Mouse (Mus musculus): ENCODE data around the gene Vmn2r118. TPM values are rescaled to one million over a fixed set of nuclear protein-coding genes. Genes with fewer than 3 reads are reported as not detected.

The Vmn2r118 gene
- polyA plus RNA-seq (2014; fragmentation: Nextera tagmentation; extraction: Ambion mirVana) = not detected in 2 replicates

DNA sequence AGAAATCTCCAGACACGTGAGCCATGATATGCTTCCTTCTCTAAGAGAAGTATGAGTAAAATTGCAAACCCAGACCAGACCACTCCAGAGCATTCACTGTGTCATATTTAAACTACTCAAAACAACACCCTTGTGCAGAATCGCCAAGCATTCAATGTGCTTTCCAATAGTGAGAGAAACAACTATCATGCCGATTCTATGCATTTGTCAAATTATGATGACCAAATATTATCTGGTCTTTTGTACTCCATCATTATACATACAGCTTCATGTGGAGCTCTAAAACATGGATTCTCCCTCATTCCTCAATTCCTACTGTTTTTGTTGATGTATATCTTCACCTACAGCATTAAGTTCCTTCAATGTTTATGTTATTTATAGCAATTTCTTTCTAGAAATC is at the start of gene Vmn2r118:
Vmn2r118 (minus strand) TSS at position 101 of the 400 bp plus-strand sequence.
- Histone ChIP-seq H3K27me3 (ENCODE audit: control insufficient read depth, insufficient read depth, low read length) (no peaks in the 10 kb centered on the region; the same call in 1 of the 2 replicates), H3K36me3 (ENCODE audit: control insufficient read depth, insufficient read depth, low read length) (no peaks in the 10 kb centered on the region), H3K27ac (ENCODE audit: low read depth, low read length) (no peak within 1 kb of the TSS), H3K4me2 (replicated peaks; ENCODE audit: low read depth, low read length) (no peak within 1 kb of the TSS), H3K4me1 (ENCODE audit: control insufficient read depth, insufficient read depth, low read length) (no peaks in the 10 kb centered on the region), H3K9me3 (ENCODE audit: control insufficient read depth, low read length) (no peaks in the 10 kb centered on the region), H3K4me3 (ENCODE audit: low read length) (no peak within 1 kb of the TSS), H3K9ac (ENCODE audit: low read depth, low read length) (no peak within 1 kb of the TSS)
- no peak for ATAC-seq (ENCODE audit: low FRiP score, low TSS enrichment)
- 88% methylated on average over 3 of the region's 3 CpGs for WGBS

DNA sequence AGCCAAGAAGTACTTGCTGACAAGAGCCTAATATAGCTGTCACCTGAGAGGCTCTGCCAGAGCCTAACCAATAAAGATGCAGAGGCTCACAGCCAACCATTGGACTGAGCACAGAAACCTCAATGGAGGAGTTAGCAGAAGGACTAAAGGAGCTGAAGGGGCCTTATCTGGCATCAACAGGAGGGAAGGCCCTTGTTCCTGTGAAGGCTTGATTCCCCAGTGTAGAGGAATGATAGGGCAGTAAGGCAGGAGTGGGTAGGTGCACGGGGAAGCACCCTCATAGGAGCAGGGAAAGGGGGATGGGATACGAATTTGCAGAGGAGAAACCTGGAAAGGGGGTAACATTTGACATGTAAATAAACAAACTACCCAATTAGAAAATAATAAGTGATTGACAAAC is 36.1 kb upstream of the Vmn2r118 start:
- no peak overlapping the region for H3K4me2 ChIP-seq (replicated peaks; ENCODE audit: low read depth, low read length)
- H3K36me3 ChIP-seq (ENCODE audit: control insufficient read depth, insufficient read depth, low read length) = peaks cover 6% of the 10 kb centered on the region; the same call in 1 of the 2 replicates
- no peaks in the 10 kb centered on the region for H3K27me3 ChIP-seq (ENCODE audit: control insufficient read depth, insufficient read depth, low read length)
- H3K27ac ChIP-seq (ENCODE audit: low read depth, low read length) = no peak overlapping the region
- 87% methylated on average over 2 of the region's 2 CpGs for WGBS
- H3K4me3 ChIP-seq (ENCODE audit: low read length) = no peak overlapping the region
- no peaks in the 10 kb centered on the region for H3K4me1 ChIP-seq (ENCODE audit: control insufficient read depth, insufficient read depth, low read length)
- H3K9ac ChIP-seq (ENCODE audit: low read depth, low read length) = no peak overlapping the region
- ATAC-seq (ENCODE audit: low FRiP score, low TSS enrichment) = no peak
- no peaks in the 10 kb centered on the region for H3K9me3 ChIP-seq (ENCODE audit: control insufficient read depth, low read length)

DNA sequence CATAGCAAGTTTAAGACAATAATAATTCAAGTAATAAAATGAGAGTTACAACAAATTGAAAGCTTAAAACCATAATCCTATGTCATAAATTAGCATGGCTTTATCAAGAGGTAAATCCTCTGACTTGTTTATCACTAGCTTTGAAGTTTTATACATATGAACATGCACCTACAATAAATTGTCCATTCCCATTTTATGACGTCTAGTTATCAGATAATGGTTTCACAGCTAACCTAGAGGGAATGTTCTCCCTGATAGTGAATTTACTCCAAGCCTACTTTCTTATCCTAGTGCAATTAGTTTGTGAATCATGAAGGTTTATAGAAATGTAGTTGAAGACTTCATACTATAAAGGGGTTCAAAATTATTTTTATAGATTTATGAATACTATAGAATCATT is 34.2 kb downstream of the Vmn2r118 start:
- Histone ChIP-seq H3K36me3 (ENCODE audit: control insufficient read depth, insufficient read depth, low read length) (no peaks in the 10 kb centered on the region), H3K4me3 (ENCODE audit: low read length) (no peak overlapping the region), H3K27ac (ENCODE audit: low read depth, low read length) (no peak overlapping the region), H3K27me3 (ENCODE audit: control insufficient read depth, insufficient read depth, low read length) (no peaks in the 10 kb centered on the region), H3K4me1 (ENCODE audit: control insufficient read depth, insufficient read depth, low read length) (no peaks in the 10 kb centered on the region), H3K9ac (ENCODE audit: low read depth, low read length) (no peak overlapping the region), H3K4me2 (replicated peaks; ENCODE audit: low read depth, low read length) (no peak overlapping the region), H3K9me3 (ENCODE audit: control insufficient read depth, low read length) (no peaks in the 10 kb centered on the region)
- 73% methylated on average over 1 of the region's 1 CpGs for WGBS
- ATAC-seq (ENCODE audit: low FRiP score, low TSS enrichment) = no peak

DNA sequence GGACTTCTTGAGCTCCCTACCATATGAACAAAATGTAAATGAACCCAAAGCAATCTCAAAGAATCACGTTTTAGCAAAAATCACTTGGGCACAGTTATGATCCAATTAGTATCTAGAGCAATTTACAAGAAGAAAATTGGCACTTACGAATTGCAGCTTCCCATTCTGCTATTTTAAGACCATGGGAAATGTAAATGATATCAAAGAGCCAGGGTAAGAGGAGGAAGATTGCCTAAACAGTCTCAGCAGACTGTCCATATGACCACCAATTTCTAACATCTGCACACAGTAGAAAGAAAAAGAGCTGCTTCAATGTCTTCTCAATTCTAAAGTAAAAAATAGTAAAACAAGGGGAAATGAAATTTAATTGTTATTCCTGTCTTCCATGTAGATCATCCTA is 63.2 kb downstream of the Vmn2r118 start:
- no peak overlapping the region for H3K27ac ChIP-seq (ENCODE audit: low read depth, low read length)
- 73% methylated on average over 2 of the region's 2 CpGs for WGBS

DNA sequence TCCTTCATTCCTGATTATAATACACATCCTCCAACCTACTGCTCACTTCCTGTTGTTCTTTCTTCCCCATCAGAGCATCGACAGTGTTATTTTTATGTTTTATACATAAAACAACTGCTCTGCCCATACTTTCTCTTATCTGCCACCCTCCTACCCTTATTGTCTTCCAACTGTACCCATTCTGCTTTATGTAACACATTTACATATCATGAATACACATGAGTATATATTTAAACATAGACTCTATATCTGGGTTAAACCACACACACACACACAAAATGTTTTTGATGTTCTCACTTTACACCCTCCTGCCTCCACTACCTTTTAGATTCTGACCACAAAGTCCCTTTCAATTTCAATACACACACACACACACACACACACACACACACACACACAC is 76.5 kb downstream of the Vmn2r118 start:
- no peak overlapping the region for H3K4me2 ChIP-seq (replicated peaks; ENCODE audit: low read depth, low read length)
- no peaks in the 10 kb centered on the region for H3K36me3 ChIP-seq (ENCODE audit: control insufficient read depth, insufficient read depth, low read length)
- H3K9me3 ChIP-seq (ENCODE audit: control insufficient read depth, low read length) = no peaks in the 10 kb centered on the region
- no peak overlapping the region for H3K4me3 ChIP-seq (ENCODE audit: low read length)
- H3K27me3 ChIP-seq (ENCODE audit: control insufficient read depth, insufficient read depth, low read length) = no peaks in the 10 kb centered on the region
- no peak for ATAC-seq (ENCODE audit: low FRiP score, low TSS enrichment)
- no peak overlapping the region for H3K9ac ChIP-seq (ENCODE audit: low read depth, low read length)
- no peak overlapping the region for H3K27ac ChIP-seq (ENCODE audit: low read depth, low read length)
- H3K4me1 ChIP-seq (ENCODE audit: control insufficient read depth, insufficient read depth, low read length) = no peaks in the 10 kb centered on the region
- 76% methylated on average over 1 of the region's 1 CpGs for WGBS

More for the DNA sequence above, 63.2 kb downstream of the Vmn2r118 start:
- no peaks in the 10 kb centered on the region for H3K27me3 ChIP-seq (ENCODE audit: control insufficient read depth, insufficient read depth, low read length)
- no peaks in the 10 kb centered on the region for H3K9me3 ChIP-seq (ENCODE audit: control insufficient read depth, low read length)
- H3K9ac ChIP-seq (ENCODE audit: low read depth, low read length) = no peak overlapping the region
- H3K36me3 ChIP-seq (ENCODE audit: control insufficient read depth, insufficient read depth, low read length) = no peaks in the 10 kb centered on the region
- H3K4me3 ChIP-seq (ENCODE audit: low read length) = no peak overlapping the region
- no peak overlapping the region for H3K4me2 ChIP-seq (replicated peaks; ENCODE audit: low read depth, low read length)
- no peak for ATAC-seq (ENCODE audit: low FRiP score, low TSS enrichment)
- no peaks in the 10 kb centered on the region for H3K4me1 ChIP-seq (ENCODE audit: control insufficient read depth, insufficient read depth, low read length)

Other genes with a start within 250 kb of the Vmn2r118 start
- gene St6gal2, start 179.8 kb downstream of the Vmn2r118 start, polyA plus RNA-seq (2014; fragmentation: Nextera tagmentation; extraction: Ambion mirVana) = 1.2 and 1.4 TPM in 2 replicates
- gene Pot1b, start 87.4 kb upstream of the Vmn2r118 start, polyA plus RNA-seq (2014; fragmentation: Nextera tagmentation; extraction: Ambion mirVana) = 8.8 TPM in 2 replicates
- 0.10 and 0.81 TPM in 2 replicates for gene Adgre4, start 124.8 kb upstream of the Vmn2r118 start, polyA plus RNA-seq (2014; fragmentation: Nextera tagmentation; extraction: Ambion mirVana)

Data from kidney, embryonic 14.5 days (tissue).